Mouse (Mus musculus): ENCODE measurements around the gene Nudcd2. TPM values are rescaled to one million over a fixed set of nuclear protein-coding genes. Genes with fewer than 3 reads are reported as not detected.

Nudcd2 gene
- polyA plus RNA-seq, 1 experiment from 2014 or later: 79.3 TPM

DNA sequence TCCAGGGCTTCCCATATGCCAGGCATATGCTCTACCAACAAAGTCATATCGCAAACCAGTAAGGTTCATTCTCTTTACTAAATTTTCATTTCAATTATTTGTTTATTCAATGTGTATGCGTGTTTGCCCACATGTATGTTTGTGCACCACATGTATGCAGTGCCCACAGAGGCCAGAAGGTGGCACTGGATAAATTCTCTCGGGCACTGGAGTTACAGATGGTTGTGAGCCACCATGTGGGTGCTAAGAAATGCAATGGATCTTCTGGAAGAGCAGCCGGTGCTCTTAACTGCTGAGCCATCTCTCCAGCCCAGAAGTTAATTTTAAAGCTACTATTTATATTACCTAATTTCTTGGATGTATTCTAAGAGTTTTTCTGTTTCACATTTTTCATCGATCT lies 17.9 kb upstream of the Nudcd2 start:
- WGBS (ENCODE audit: insufficient replicate concordance): 89% methylated on average over 5 of the region's 5 CpGs
- no peaks in the 10 kb centered on the region for H3K27me3 ChIP-seq
- H3K4me3 ChIP-seq (replicated peaks): no peak overlapping the region
- H3K9me3 ChIP-seq (replicated peaks): no peaks in the 10 kb centered on the region
- H3K9ac ChIP-seq: no peak overlapping the region
- no peak overlapping the region for H3K4me2 ChIP-seq
- no peaks in the 10 kb centered on the region for H3K4me1 ChIP-seq (replicated peaks)
- no peak overlapping the region for H3K27ac ChIP-seq (replicated peaks)
- peaks cover 98% of the 10 kb centered on the region for H3K36me3 ChIP-seq (replicated peaks)
- ATAC-seq (ENCODE audit: insufficient read depth): no peak

- Histone ChIP-seq H3K9me3 (replicated peaks) (no peaks in the 10 kb centered on the region), H3K27me3 (no peaks in the 10 kb centered on the region), H3K36me3 (replicated peaks) (peaks cover 98% of the 10 kb centered on the region), H3K27ac (replicated peaks) (no peak overlapping the region), H3K9ac (no peak overlapping the region), H3K4me3 (replicated peaks) (no peak overlapping the region), H3K4me1 (replicated peaks) (no peaks in the 10 kb centered on the region), H3K4me2 (no peak overlapping the region)
- no peak for ATAC-seq (ENCODE audit: insufficient read depth)
These were observed 15.1 kb upstream of the Nudcd2 start for GRCm38 (mm10) chr11:40718324-40718723.

DNA sequence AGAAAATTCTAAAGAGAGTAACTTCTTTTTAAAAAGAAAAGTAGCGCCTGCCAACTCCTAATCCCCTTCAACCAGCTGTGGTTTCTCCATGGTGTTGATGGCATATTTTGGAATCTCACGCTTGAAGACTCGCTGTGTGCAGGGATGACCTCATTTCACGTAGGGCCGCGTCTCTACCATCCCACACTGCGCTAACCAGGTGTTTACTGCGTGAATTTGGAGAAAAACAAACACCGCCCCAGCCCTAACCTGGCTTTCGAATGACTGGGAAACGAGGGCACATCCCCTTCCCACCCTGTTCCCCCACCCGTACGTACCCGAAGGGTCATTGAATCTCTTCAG lies 499 bp upstream of the Nudcd2 start:
- Histone ChIP-seq H3K4me3 (replicated peaks) (peak overlapping the region; percentile 91), H3K9ac (peak overlapping the region; percentile 70), H3K27me3 (no peaks in the 10 kb centered on the region), H3K27ac (replicated peaks) (peak overlapping the region; percentile 86), H3K4me2 (peak overlapping the region; percentile 70), H3K9me3 (replicated peaks) (no peaks in the 10 kb centered on the region), H3K4me1 (replicated peaks) (peaks cover 39% of the 10 kb centered on the region), H3K36me3 (replicated peaks) (peaks cover 57% of the 10 kb centered on the region)
- under 1% methylated on average over 14 of the region's 14 CpGs for WGBS (ENCODE audit: insufficient replicate concordance)
- peak; percentile 66 for ATAC-seq (ENCODE audit: insufficient read depth)

- Histone ChIP-seq H3K4me3 (replicated peaks) (peak overlapping the region; percentile 91), H3K27me3 (no peaks in the 10 kb centered on the region), H3K9ac (peak overlapping the region; percentile 91), H3K4me1 (replicated peaks) (peaks cover 39% of the 10 kb centered on the region), H3K9me3 (replicated peaks) (no peaks in the 10 kb centered on the region), H3K27ac (replicated peaks) (peak overlapping the region; percentile 85), H3K4me2 (peak overlapping the region; percentile 83), H3K36me3 (replicated peaks) (peaks cover 56% of the 10 kb centered on the region)
- ATAC-seq (ENCODE audit: insufficient read depth): no peak
- 3% methylated on average over 11 of the region's 11 CpGs for WGBS (ENCODE audit: insufficient replicate concordance)
These were observed 835 bp downstream of the Nudcd2 start for GRCm38 (mm10) chr11:40734251-40734752.

DNA sequence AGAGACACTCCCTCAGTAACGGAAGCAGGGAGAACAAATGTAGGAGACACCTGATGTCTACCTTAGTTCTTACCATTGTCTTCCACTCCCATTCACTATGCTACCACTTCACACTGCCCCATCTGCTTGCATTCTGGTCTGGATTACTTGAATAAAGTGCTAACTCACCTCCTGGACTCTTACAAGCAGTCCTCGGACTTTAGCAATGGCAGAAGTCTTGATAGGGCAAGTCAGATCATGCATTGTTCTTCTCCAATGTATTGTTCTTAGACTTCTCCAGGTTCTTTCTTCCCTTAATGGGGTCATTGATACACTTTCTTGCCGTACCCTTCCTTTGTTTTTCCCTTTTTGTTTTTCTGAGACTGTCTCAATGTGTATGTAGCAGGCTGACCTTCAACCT lies 3.9 kb downstream of the Nudcd2 start:
- Histone ChIP-seq H3K4me3 (replicated peaks) (no peak overlapping the region), H3K36me3 (replicated peaks) (peaks cover 48% of the 10 kb centered on the region), H3K4me2 (no peak overlapping the region), H3K4me1 (replicated peaks) (peaks cover 15% of the 10 kb centered on the region), H3K27ac (replicated peaks) (no peak overlapping the region), H3K9me3 (replicated peaks) (no peaks in the 10 kb centered on the region), H3K27me3 (no peaks in the 10 kb centered on the region), H3K9ac (no peak overlapping the region)
- 71% methylated on average over 3 of the region's 3 CpGs for WGBS (ENCODE audit: insufficient replicate concordance)
- no peak for ATAC-seq (ENCODE audit: insufficient read depth)

DNA sequence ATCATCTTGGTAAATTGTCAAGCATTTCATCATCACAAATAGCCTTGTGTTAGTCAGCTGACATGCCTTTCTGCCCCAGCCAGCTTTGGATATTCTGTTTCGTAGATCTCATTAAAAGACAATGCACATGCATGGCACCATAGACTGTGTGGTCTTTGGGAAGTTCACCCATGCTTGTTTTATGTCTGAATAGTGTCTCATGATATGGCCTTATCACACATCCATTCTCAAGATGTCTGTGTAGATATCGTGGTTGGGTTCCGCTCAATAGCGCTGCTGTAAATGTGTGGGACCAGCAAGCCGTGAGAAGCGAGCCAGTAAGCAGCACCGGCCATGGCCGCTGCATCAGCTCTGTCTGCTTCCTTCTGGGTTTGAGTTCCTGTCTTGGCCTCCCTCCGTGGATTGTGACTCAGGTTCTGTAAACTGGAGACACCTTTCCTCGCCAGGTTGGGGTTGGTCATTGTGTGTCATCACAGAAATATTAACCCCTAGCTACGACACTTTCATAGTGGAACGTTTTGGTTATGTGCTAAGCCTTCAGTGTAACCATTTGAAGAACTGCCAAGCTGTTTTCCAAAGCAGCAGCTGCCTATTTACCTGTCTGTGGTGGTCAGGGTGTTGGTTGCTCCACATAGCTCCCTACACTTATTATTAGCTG lies 8.3 kb downstream of the Nudcd2 start:
- Histone ChIP-seq H3K27ac (replicated peaks) (no peak overlapping the region), H3K9me3 (replicated peaks) (no peaks in the 10 kb centered on the region), H3K27me3 (no peaks in the 10 kb centered on the region), H3K4me1 (replicated peaks) (no peaks in the 10 kb centered on the region), H3K36me3 (replicated peaks) (peaks cover 43% of the 10 kb centered on the region), H3K4me2 (no peak overlapping the region), H3K9ac (no peak overlapping the region), H3K4me3 (replicated peaks) (no peak overlapping the region)
- 82% methylated on average over 12 of the region's 12 CpGs for WGBS (ENCODE audit: insufficient replicate concordance)
- no peak for ATAC-seq (ENCODE audit: insufficient read depth)

DNA sequence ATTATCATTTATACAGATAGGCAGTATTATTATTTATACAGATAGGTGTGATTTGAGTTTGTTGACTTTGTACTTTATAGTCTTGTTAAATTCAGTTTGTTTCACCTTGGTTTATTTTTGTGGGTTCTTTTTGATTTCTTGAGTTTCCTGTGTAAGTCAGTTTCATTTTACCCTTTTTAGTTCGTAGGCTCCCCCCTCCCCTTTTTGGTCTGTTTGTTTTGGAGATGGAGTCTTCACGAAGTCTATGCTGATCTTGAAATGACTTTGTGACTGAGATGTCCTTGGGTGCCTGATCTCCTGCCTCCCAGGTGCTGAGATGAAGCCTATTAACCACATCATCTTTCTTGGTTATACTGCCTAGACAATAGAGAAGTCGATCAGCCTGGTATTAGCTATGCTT lies 10.9 kb downstream of the Nudcd2 start:
- Histone ChIP-seq H3K4me3 (replicated peaks) (no peak overlapping the region), H3K4me1 (replicated peaks) (no peaks in the 10 kb centered on the region), H3K27ac (replicated peaks) (no peak overlapping the region), H3K9me3 (replicated peaks) (no peaks in the 10 kb centered on the region), H3K4me2 (no peak overlapping the region), H3K9ac (no peak overlapping the region), H3K36me3 (replicated peaks) (peaks cover 19% of the 10 kb centered on the region), H3K27me3 (no peaks in the 10 kb centered on the region)
- WGBS (ENCODE audit: insufficient replicate concordance): 68% methylated on average over 3 of the region's 3 CpGs
- ATAC-seq (ENCODE audit: insufficient read depth): no peak

- H3K27me3 ChIP-seq: no peaks in the 10 kb centered on the region
- no peaks in the 10 kb centered on the region for H3K9me3 ChIP-seq (replicated peaks)
- no peak overlapping the region for H3K9ac ChIP-seq
- peaks cover 16% of the 10 kb centered on the region for H3K36me3 ChIP-seq (replicated peaks)
- no peak overlapping the region for H3K27ac ChIP-seq (replicated peaks)
- H3K4me2 ChIP-seq: no peak overlapping the region
- no peaks in the 10 kb centered on the region for H3K4me1 ChIP-seq (replicated peaks)
- 85% methylated on average over 12 of the region's 12 CpGs for WGBS (ENCODE audit: insufficient replicate concordance)
- no peak overlapping the region for H3K4me3 ChIP-seq (replicated peaks)
- ATAC-seq (ENCODE audit: insufficient read depth): no peak
These were observed 12.9 kb downstream of the Nudcd2 start for GRCm38 (mm10) chr11:40746361-40746760.

DNA sequence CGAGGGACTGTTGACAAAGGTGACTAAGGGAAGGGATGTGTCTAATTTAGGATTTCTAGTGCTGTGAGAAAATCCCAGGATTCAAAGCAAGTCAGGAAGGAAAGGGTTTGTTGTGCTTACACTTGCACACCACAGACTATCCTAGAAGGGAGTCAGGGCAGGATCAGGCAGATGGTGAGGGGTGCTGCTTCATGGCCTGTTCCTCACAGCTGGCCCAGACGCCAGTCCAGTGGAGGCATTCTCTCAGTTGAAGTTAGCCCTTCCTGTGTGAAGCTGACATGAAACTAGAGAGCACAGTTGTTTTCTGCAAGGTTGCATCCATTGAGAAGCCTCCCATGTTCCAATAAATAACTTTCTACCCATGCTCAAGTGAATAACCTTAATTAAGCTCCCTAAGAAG lies 14.2 kb downstream of the Nudcd2 start:
- no peak overlapping the region for H3K27ac ChIP-seq (replicated peaks)
- no peaks in the 10 kb centered on the region for H3K9me3 ChIP-seq (replicated peaks)
- H3K36me3 ChIP-seq (replicated peaks): peaks cover 16% of the 10 kb centered on the region
- 58% methylated on average over 2 of the region's 2 CpGs for WGBS (ENCODE audit: insufficient replicate concordance)
- no peak overlapping the region for H3K4me3 ChIP-seq (replicated peaks)
- no peaks in the 10 kb centered on the region for H3K4me1 ChIP-seq (replicated peaks)
- no peak overlapping the region for H3K4me2 ChIP-seq
- no peak overlapping the region for H3K9ac ChIP-seq
- no peak for ATAC-seq (ENCODE audit: insufficient read depth)
- no peaks in the 10 kb centered on the region for H3K27me3 ChIP-seq

GRCm38 (mm10) chr11:40753836-40754235 lies 20.4 kb downstream of the Nudcd2 start:
- Histone ChIP-seq H3K27ac (replicated peaks) (no peak overlapping the region), H3K4me3 (replicated peaks) (peak overlapping the region; percentile 76; the same call in 1 of the 2 replicates), H3K36me3 (replicated peaks) (peaks cover 17% of the 10 kb centered on the region), H3K4me2 (peak overlapping the region; percentile 84), H3K27me3 (no peaks in the 10 kb centered on the region), H3K9ac (no peak overlapping the region), H3K9me3 (replicated peaks) (no peaks in the 10 kb centered on the region), H3K4me1 (replicated peaks) (peaks cover 14% of the 10 kb centered on the region)
- no peak for ATAC-seq (ENCODE audit: insufficient read depth)
- WGBS (ENCODE audit: insufficient replicate concordance): 65% methylated on average over 6 of the region's 6 CpGs

GRCm38 (mm10) chr11:40754664-40755107 lies 21.2 kb downstream of the Nudcd2 start:
- H3K4me1 ChIP-seq (replicated peaks): peaks cover 14% of the 10 kb centered on the region
- peak overlapping the region; percentile 84 for H3K4me2 ChIP-seq
- peaks cover 14% of the 10 kb centered on the region for H3K36me3 ChIP-seq (replicated peaks)
- WGBS (ENCODE audit: insufficient replicate concordance): 1% methylated on average over 19 of the region's 19 CpGs
- H3K4me3 ChIP-seq (replicated peaks): peak overlapping the region; percentile 76
- H3K9ac ChIP-seq: peak overlapping the region; percentile 81
- peak overlapping the region; percentile 66 for H3K27ac ChIP-seq (replicated peaks)
- no peaks in the 10 kb centered on the region for H3K27me3 ChIP-seq
- ATAC-seq (ENCODE audit: insufficient read depth): peak; percentile 73
- no peaks in the 10 kb centered on the region for H3K9me3 ChIP-seq (replicated peaks)
